Mouse (Mus musculus) layer of hippocampus, adult 2 months (tissue): ENCODE measurements around the gene Tet1. TPM values are rescaled to one million over a fixed set of nuclear protein-coding genes. Genes with fewer than 3 reads are reported as not detected.

ENCODE experiments used
- DNase-seq, 2 experiments: peaks; one replicate each; pipeline ENCODE4 v3.0.0; 2022; ENCODE audit warnings: low spot score in 2 of 2
- H3K27ac ChIP-seq: fragments of 200-600 bp; 2 replicates; pipeline ENCODE4 v1.8.1; 2022
- H3K4me3 ChIP-seq: fragments of 200-600 bp; 2 replicates; pipeline ENCODE4 v1.8.1; 2022; ENCODE audit warnings: mild to moderate bottlenecking
- CTCF ChIP-seq: fragments of 200-600 bp; conservative IDR thresholded peaks from 2 replicates; pipeline ENCODE4 v1.8.1; 2022; ENCODE audit warnings: antibody characterized with exemption, mild to moderate bottlenecking, moderate library complexity
- total RNA-seq, 2 experiments: library from RNA; stranded (reverse); gene quantifications; 2 replicates each; pipeline ENCODE4 v1.2.3; 2021

Tet1 gene
- total RNA-seq, 2 experiments from 2014 or later, result 16.2 TPM

- no peak for DNase-seq
- peak overlapping the region; percentile 46; the same call in 1 of the 2 replicates for H3K4me3 ChIP-seq
- TF ChIP-seq CTCF, result no peak
- H3K27ac ChIP-seq, result no peak overlapping the region
Measured at GRCm38 (mm10) chr10:62885460-62885859, 23.3 kb downstream of the Tet1 start.

GRCm38 (mm10) chr10:62884517-62884916 is 24.3 kb downstream of the Tet1 start:
- Histone ChIP-seq H3K27ac (no peak overlapping the region), H3K4me3 (no peak overlapping the region)
- no peak for DNase-seq
- no peak for TF ChIP-seq CTCF

- Histone ChIP-seq H3K4me3 (no peak overlapping the region), H3K27ac (no peak overlapping the region)
- peak; percentile 12; the same call in 1 of the 2 replicates for TF ChIP-seq CTCF
- DNase-seq, result no peak
Measured at GRCm38 (mm10) chr10:62883933-62884372, 24.8 kb downstream of the Tet1 start.

DNA sequence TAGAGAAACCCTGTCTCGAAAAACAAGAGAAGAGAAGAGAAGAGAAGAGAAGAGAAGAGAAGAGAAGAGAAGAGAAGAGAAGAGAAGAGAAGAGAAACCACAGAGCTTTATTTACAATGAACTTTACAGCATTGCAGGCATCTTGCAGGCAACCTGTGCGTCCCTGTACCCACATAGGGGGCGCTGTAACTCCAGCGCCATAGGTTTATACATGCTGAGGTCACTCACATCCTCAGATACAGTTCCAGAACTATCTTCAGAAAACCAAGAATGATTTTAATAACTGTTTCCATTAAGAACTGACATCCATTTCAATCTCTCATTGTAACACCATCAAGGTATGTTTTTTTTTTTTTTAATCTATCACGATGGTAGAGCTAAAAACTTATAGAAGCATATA is 27.6 kb downstream of the Tet1 start:
- H3K27ac ChIP-seq, result no peak overlapping the region
- H3K4me3 ChIP-seq, result no peak overlapping the region
- no peak for DNase-seq
- peak; percentile 64 for TF ChIP-seq CTCF

DNA sequence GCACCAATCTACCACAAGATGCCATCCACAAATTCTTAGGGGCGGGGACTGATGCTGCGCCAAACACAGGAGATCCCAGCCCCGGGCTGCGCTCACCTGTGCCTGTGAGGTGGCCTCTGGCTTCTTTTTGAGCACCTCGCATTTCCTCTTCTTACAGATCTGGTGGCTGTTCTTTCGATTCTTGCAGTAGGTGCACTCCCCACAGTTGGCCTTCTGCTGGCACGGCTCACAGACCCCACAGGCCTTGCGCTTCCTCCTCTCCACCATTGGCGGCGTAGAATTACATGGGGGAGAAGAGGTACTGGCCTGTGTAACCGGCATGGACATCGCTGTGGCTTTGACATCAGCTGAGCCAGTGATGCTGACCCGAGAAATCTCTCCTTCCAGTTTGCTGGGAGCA is 30.7 kb downstream of the Tet1 start:
- TF ChIP-seq CTCF, result no peak
- no peak for DNase-seq
- Histone ChIP-seq H3K27ac (no peak overlapping the region), H3K4me3 (no peak overlapping the region)

GRCm38 (mm10) chr10:62875565-62875964 is 33.2 kb downstream of the Tet1 start:
- no peak for DNase-seq
- Histone ChIP-seq H3K27ac (no peak overlapping the region), H3K4me3 (no peak overlapping the region)
- no peak for TF ChIP-seq CTCF

GRCm38 (mm10) chr10:62874828-62875227 is 34.0 kb downstream of the Tet1 start:
- no peak for DNase-seq
- TF ChIP-seq CTCF, result peak; percentile 20
- H3K4me3 ChIP-seq, result no peak overlapping the region
- H3K27ac ChIP-seq, result no peak overlapping the region

DNA sequence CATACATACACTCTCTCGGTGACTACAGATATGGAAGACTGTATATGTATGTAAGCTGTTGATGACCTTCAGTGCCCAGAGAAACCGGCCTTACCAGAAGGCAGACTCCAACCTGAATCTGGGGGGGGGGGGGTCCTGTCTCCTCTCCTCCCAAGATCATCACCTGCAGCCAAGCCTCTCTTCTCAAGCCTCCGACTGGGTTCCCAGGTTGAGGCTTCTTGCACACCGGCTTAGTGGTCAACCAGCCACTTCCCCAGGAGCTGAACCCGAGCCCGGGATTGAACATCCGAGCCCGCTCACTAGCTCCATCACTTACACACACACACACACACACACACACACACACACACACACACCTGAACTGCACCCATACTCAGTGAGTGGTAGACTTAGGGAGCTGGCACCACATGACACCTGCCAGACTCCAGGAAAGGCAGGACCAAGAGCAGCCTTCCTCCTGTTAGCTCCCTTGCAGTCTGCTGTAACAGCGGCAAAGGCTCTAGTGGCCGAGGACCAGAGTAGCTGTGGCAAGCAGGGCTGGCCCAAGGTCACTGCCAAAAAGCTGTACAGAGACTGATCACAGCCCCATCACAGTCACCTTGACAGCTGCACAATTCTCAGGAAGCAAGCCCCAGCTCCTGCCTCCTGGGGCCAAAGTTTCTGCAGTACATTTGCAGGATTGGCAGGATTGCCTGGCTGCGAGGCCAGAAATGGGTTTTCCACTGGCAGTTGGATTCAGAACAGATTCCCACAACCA is 42.6 kb downstream of the Tet1 start:
- TF ChIP-seq CTCF, result no peak
- H3K27ac ChIP-seq, result peak overlapping the region; percentile 99

GRCm38 (mm10) chr10:62865167-62866034 is 43.4 kb downstream of the Tet1 start:
- Histone ChIP-seq H3K4me3 (peak overlapping the region; percentile 86), H3K27ac (peak overlapping the region; percentile 99)
- TF ChIP-seq CTCF, result 0 out of 2 replicates have a peak, but pooled peaks have one; percentile 9
- peak; percentile 84 to 89 for DNase-seq

More for the DNA sequence above, 42.6 kb downstream of the Tet1 start:
- H3K4me3 ChIP-seq, result peak overlapping the region; percentile 86
- peak; percentile 22 to 34 for DNase-seq

- Histone ChIP-seq H3K27ac (peak overlapping the region; percentile 99), H3K4me3 (peak overlapping the region; percentile 86)
- TF ChIP-seq CTCF, result no peak
Measured at GRCm38 (mm10) chr10:62863563-62863962, 45.2 kb downstream of the Tet1 start.

DNA sequence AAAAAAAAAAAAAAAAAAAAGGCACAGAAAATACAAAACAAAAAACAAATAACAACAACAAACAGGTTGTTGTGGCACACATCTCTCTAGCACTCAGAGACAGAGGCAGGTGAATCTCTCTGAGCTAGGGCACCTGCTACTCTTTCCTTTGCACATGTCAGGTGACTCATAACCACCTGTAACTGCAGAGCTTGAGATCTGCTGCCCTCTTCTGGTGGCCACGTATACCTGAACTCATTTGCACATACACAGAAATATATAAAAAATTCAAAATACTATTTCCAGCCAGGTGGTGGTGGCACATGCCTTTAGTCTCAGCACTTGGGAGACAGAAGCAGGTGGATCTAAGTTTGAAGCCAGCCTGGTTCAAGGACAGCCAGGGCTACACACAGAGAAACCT is 46.4 kb downstream of the Tet1 start:
- peak; percentile 63 for TF ChIP-seq CTCF
- no peak for DNase-seq
- Histone ChIP-seq H3K27ac (no peak overlapping the region), H3K4me3 (no peak overlapping the region)

More at GRCm38 (mm10) chr10:62863563-62863962, 45.2 kb downstream of the Tet1 start:
- DNase-seq, result no peak

- no peak for TF ChIP-seq CTCF
- DNase-seq, result no peak
- Histone ChIP-seq H3K4me3 (no peak overlapping the region), H3K27ac (no peak overlapping the region)
Measured at GRCm38 (mm10) chr10:62858967-62859366, 49.8 kb downstream of the Tet1 start.

DNA sequence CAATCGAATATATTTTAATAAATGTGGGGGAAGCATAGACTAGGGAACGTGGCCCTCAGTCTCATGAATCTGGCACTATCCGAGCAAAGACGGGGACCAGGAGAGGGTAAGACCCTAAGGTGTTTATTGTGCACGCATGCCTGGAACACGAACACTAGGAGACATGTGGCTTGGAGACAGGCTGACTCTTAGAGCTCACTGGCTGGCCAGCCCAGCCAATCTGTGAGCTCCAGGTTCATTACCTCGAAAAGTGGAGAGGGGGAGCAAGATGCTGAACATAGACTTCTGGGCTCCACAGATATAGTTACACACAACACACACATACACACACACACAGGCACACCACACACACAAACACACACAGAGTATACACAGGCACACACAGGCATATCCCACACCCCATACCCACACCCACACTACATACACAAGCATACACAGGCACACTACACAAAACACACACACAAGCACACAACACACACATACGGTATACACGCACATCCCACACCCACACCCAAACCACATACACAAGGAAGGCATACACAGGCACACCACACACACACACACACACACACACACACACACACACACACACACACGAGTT is 52.0 kb downstream of the Tet1 start:
- no peak for TF ChIP-seq CTCF
- no peak overlapping the region for H3K4me3 ChIP-seq
- no peak for DNase-seq
- no peak overlapping the region for H3K27ac ChIP-seq
